Mouse (Mus musculus): Measurements from ENCODE around the gene Phc2. TPM values are rescaled to one million over a fixed set of nuclear protein-coding genes. Genes with fewer than 3 reads are reported as not detected.
A peak's percentile ranks its signal among the peaks of the same experiment; 100 is the strongest.
"Not testable (repeated sequence)": the region's sequence is repeated elsewhere in the genome, so short reads cannot be mapped to it uniquely, and the experiment has no call there.

Gene Phc2
- polyA plus RNA-seq, 1 experiment: 126 TPM

GRCm38 (mm10) chr4:128664002-128664401, 9.5 kb downstream of the Phc2 start:
- no peaks in the 10 kb centered on the region; the same call in 1 of the 2 replicates for H3K4me1 ChIP-seq (ENCODE audit: control insufficient read depth, insufficient read depth, low read length)
- TF ChIP-seq CTCF (IDR thresholded peaks at IDR 0.05; ENCODE audit: insufficient read depth, low read length): no peak
- no peak for TF ChIP-seq POLR2A (IDR thresholded peaks at IDR 0.05; ENCODE audit: borderline replicate concordance, extremely low read depth, low read depth, low read length)
- 78% methylated on average over 3 of the region's 3 CpGs for WGBS
- H3K4me3 ChIP-seq (replicated peaks; ENCODE audit: extremely low read depth, low read depth, low read length): no peak overlapping the region
- no peak for DNase-seq

GRCm38 (mm10) chr4:128666362-128666761, 11.9 kb downstream of the Phc2 start:
- not testable (repeated sequence) for H3K4me1 ChIP-seq (ENCODE audit: control insufficient read depth, insufficient read depth, low read length); DNase-seq

GRCm38 (mm10) chr4:128667195-128667594, 12.7 kb downstream of the Phc2 start:
- not testable (repeated sequence) for H3K4me1 ChIP-seq (ENCODE audit: control insufficient read depth, insufficient read depth, low read length); H3K4me3 ChIP-seq (replicated peaks; ENCODE audit: extremely low read depth, low read depth, low read length); DNase-seq
- 46% methylated on average over 4 of the region's 4 CpGs for WGBS

More at GRCm38 (mm10) chr4:128666362-128666761, 11.9 kb downstream of the Phc2 start:
- H3K4me3 ChIP-seq (replicated peaks; ENCODE audit: extremely low read depth, low read depth, low read length): not testable (repeated sequence)
- 51% methylated on average over 7 of the region's 7 CpGs for WGBS

- DNase-seq: no peak
- no peak for TF ChIP-seq CTCF (IDR thresholded peaks at IDR 0.05; ENCODE audit: insufficient read depth, low read length)
- TF ChIP-seq POLR2A (IDR thresholded peaks at IDR 0.05; ENCODE audit: borderline replicate concordance, extremely low read depth, low read depth, low read length): no peak
- H3K4me3 ChIP-seq (replicated peaks; ENCODE audit: extremely low read depth, low read depth, low read length): no peak overlapping the region
- H3K4me1 ChIP-seq (ENCODE audit: control insufficient read depth, insufficient read depth, low read length): no peaks in the 10 kb centered on the region; the same call in 1 of the 2 replicates
- WGBS: 74% methylated on average over 6 of the region's 6 CpGs
Measured at GRCm38 (mm10) chr4:128669229-128669628, 14.7 kb downstream of the Phc2 start.

GRCm38 (mm10) chr4:128670566-128671191, 16.2 kb downstream of the Phc2 start:
- TF ChIP-seq POLR2A (IDR thresholded peaks at IDR 0.05; ENCODE audit: borderline replicate concordance, extremely low read depth, low read depth, low read length) (no peak), CTCF (IDR thresholded peaks at IDR 0.05; ENCODE audit: insufficient read depth, low read length) (no peak)
- DNase-seq: no peak
- 31% methylated on average over 11 of the region's 11 CpGs for WGBS
- H3K4me3 ChIP-seq (replicated peaks; ENCODE audit: extremely low read depth, low read depth, low read length): no peak overlapping the region
- no peaks in the 10 kb centered on the region; the same call in 1 of the 2 replicates for H3K4me1 ChIP-seq (ENCODE audit: control insufficient read depth, insufficient read depth, low read length)

- TF ChIP-seq CTCF (IDR thresholded peaks at IDR 0.05; ENCODE audit: insufficient read depth, low read length): no peak
- no peak for TF ChIP-seq POLR2A (IDR thresholded peaks at IDR 0.05; ENCODE audit: borderline replicate concordance, extremely low read depth, low read depth, low read length)
- WGBS: 94% methylated on average over 4 of the region's 4 CpGs
- no peaks in the 10 kb centered on the region; the same call in 1 of the 2 replicates for H3K4me1 ChIP-seq (ENCODE audit: control insufficient read depth, insufficient read depth, low read length)
- H3K4me3 ChIP-seq (replicated peaks; ENCODE audit: extremely low read depth, low read depth, low read length): no peak overlapping the region
- DNase-seq: no peak
Measured at GRCm38 (mm10) chr4:128672494-128672893, 18.0 kb downstream of the Phc2 start.

GRCm38 (mm10) chr4:128678564-128679217, 24.2 kb downstream of the Phc2 start:
- WGBS: 67% methylated on average over 13 of the region's 13 CpGs
- no peaks in the 10 kb centered on the region for H3K4me1 ChIP-seq (ENCODE audit: control insufficient read depth, insufficient read depth, low read length)

GRCm38 (mm10) chr4:128681126-128681525, 26.6 kb downstream of the Phc2 start:
- Histone ChIP-seq H3K4me1 (ENCODE audit: control insufficient read depth, insufficient read depth, low read length) (no peaks in the 10 kb centered on the region), H3K4me3 (replicated peaks; ENCODE audit: extremely low read depth, low read depth, low read length) (no peak overlapping the region)
- WGBS: 59% methylated on average over 8 of the region's 8 CpGs
- no peak for DNase-seq
- TF ChIP-seq POLR2A (IDR thresholded peaks at IDR 0.05; ENCODE audit: borderline replicate concordance, extremely low read depth, low read depth, low read length): no peak
- peak; percentile 51; the same call in 1 of the 2 replicates for TF ChIP-seq CTCF (IDR thresholded peaks at IDR 0.05; ENCODE audit: insufficient read depth, low read length)

More at GRCm38 (mm10) chr4:128678564-128679217, 24.2 kb downstream of the Phc2 start:
- no peak for DNase-seq
- TF ChIP-seq CTCF (IDR thresholded peaks at IDR 0.05; ENCODE audit: insufficient read depth, low read length) (no peak), POLR2A (IDR thresholded peaks at IDR 0.05; ENCODE audit: borderline replicate concordance, extremely low read depth, low read depth, low read length) (no peak)
- no peak overlapping the region for H3K4me3 ChIP-seq (replicated peaks; ENCODE audit: extremely low read depth, low read depth, low read length)

GRCm38 (mm10) chr4:128682281-128682680, 27.8 kb downstream of the Phc2 start:
- WGBS: 91% methylated on average over 13 of the region's 13 CpGs
- TF ChIP-seq CTCF (IDR thresholded peaks at IDR 0.05; ENCODE audit: insufficient read depth, low read length) (no peak), POLR2A (IDR thresholded peaks at IDR 0.05; ENCODE audit: borderline replicate concordance, extremely low read depth, low read depth, low read length) (no peak)
- H3K4me1 ChIP-seq (ENCODE audit: control insufficient read depth, insufficient read depth, low read length): no peaks in the 10 kb centered on the region
- no peak for DNase-seq
- H3K4me3 ChIP-seq (replicated peaks; ENCODE audit: extremely low read depth, low read depth, low read length): no peak overlapping the region

- 67% methylated on average over 3 of the region's 3 CpGs for WGBS
- TF ChIP-seq CTCF (IDR thresholded peaks at IDR 0.05; ENCODE audit: insufficient read depth, low read length) (no peak), POLR2A (IDR thresholded peaks at IDR 0.05; ENCODE audit: borderline replicate concordance, extremely low read depth, low read depth, low read length) (no peak)
- Histone ChIP-seq H3K4me1 (ENCODE audit: control insufficient read depth, insufficient read depth, low read length) (no peaks in the 10 kb centered on the region), H3K4me3 (replicated peaks; ENCODE audit: extremely low read depth, low read depth, low read length) (no peak overlapping the region)
- DNase-seq: no peak
Measured at GRCm38 (mm10) chr4:128683706-128684105, 29.2 kb downstream of the Phc2 start.
